Mouse (Mus musculus) kidney, postnatal 0 days (tissue): ENCODE measurements around the gene Ppp1r27. TPM values are rescaled to one million over a fixed set of nuclear protein-coding genes. Genes with fewer than 3 reads are reported as not detected.
"Not testable (repeated sequence)": the region's sequence is repeated elsewhere in the genome, so short reads cannot be mapped to it uniquely, and the experiment has no call there.

Experiments
- ATAC-seq: fragments of 200-750 bp; cut with Nextera tagmentation; replicated peaks from 2 replicates; pipeline ENCODE4 v1.8.0; 2017; ENCODE audit warnings: low read depth, moderate number of reproducible peaks, moderate TSS enrichment, moderate library complexity; ENCODE audit not compliant: low FRiP score
- DNase-seq: peaks from one replicate; pipeline ENCODE4 v3.0.0-alpha.2; 2016; ENCODE audit warnings: low spot score
- H3K27ac ChIP-seq: fragments of 300-500 bp; sonication (generic); 2 replicates; pipeline ENCODE4 v1.5.1; 2014; ENCODE audit warnings: mild to moderate bottlenecking
- H3K27me3 ChIP-seq: fragments of 300-500 bp; sonication (generic); 2 replicates; pipeline ENCODE4 v1.6.1; 2014; ENCODE audit warnings: low read length, mixed read lengths; ENCODE audit not compliant: insufficient read depth
- H3K36me3 ChIP-seq: fragments of 300-500 bp; sonication (generic); 2 replicates; pipeline ENCODE4 v1.6.1; 2014; ENCODE audit warnings: low read length, mixed read lengths; ENCODE audit not compliant: insufficient read depth
- H3K4me1 ChIP-seq: fragments of 300-500 bp; sonication (generic); replicated peaks from 2 replicates; pipeline ENCODE4 v1.6.1; 2014; ENCODE audit warnings: antibody characterized with exemption, low read length, mixed read lengths; ENCODE audit not compliant: insufficient read depth
- H3K4me2 ChIP-seq: fragments of 300-500 bp; sonication (generic); 2 replicates; pipeline ENCODE4 v1.6.1; 2014; ENCODE audit warnings: mild to moderate bottlenecking, low read length, moderate library complexity, mixed read lengths
- H3K4me3 ChIP-seq: fragments of 300-500 bp; sonication (generic); replicated peaks from 2 replicates; pipeline ENCODE4 v1.5.1; 2014; ENCODE audit warnings: low read depth, low read length
- H3K9ac ChIP-seq: fragments of 300-500 bp; sonication (generic); 2 replicates; pipeline ENCODE4 v1.6.1; 2014; ENCODE audit warnings: low read depth, low read length
- H3K9me3 ChIP-seq: fragments of 300-500 bp; sonication (generic); replicated peaks from 2 replicates; pipeline ENCODE4 v1.6.1; 2016; ENCODE audit warnings: low read length, inconsistent platforms, mixed read lengths
- CTCF ChIP-seq: IDR thresholded peaks from 2 replicates; pipeline ENCODE4 v1.5.1; 2016; ENCODE audit warnings: antibody characterized with exemption, low read depth, mild to moderate bottlenecking, moderate library complexity
- WGBS: fragments of 180-500 bp; shearing (Covaris S2); extraction: QIAGEN DNeasy Blood & Tissue Kit; methylation state at CpG from one replicate; pipeline ENCODE4 v1.1.7; 2014; 5-methylcytosine and 5-hydroxymethylcytosine counted together
- polyA plus RNA-seq: library from polyadenylated mRNA; unstranded; fragments of >200 nt; fragmentation: Nextera tagmentation; extraction: Ambion mirVana; gene quantifications from 2 replicates; pipeline ENCODE4 v1.2.1, GENCODE M21; 2015

The Ppp1r27 gene
- polyA plus RNA-seq, 1 experiment from 2014 or later = 0.30 TPM

DNA sequence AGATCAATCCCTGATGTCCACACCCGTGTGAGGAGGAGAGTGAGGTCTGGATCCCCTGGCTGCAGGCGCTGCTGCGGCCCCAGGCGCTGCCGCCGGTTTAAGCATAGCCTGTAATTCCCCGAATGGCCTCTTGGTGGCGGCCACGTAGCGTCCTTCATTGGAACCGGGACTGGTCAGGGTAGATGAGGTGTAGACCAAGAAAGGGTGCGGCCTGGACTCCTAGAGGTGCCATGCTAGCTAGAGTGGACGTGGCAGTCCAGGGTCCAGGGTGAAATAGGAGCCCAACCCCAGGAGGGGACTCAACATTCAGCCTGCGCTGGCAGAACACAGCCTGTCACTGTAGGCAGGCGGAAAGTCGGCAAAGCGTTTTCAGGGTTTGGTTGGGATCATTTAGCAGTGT lies 35.3 kb downstream of the Ppp1r27 start:
- H3K36me3 ChIP-seq = no peaks in the 10 kb centered on the region
- no peaks in the 10 kb centered on the region for H3K9me3 ChIP-seq
- H3K27ac ChIP-seq = no peak overlapping the region
- peaks cover 10% of the 10 kb centered on the region; the same call in 1 of the 2 replicates for H3K4me1 ChIP-seq
- no peak overlapping the region for H3K4me3 ChIP-seq
- H3K9ac ChIP-seq = no peak overlapping the region
- WGBS = 16% methylated on average over 17 of the region's 17 CpGs
- ATAC-seq (peak; percentile 82), DNase-seq (peak; percentile 92)
- H3K4me2 ChIP-seq = no peak overlapping the region
- TF ChIP-seq CTCF = peak; percentile 98
- H3K27me3 ChIP-seq = no peaks in the 10 kb centered on the region

DNA sequence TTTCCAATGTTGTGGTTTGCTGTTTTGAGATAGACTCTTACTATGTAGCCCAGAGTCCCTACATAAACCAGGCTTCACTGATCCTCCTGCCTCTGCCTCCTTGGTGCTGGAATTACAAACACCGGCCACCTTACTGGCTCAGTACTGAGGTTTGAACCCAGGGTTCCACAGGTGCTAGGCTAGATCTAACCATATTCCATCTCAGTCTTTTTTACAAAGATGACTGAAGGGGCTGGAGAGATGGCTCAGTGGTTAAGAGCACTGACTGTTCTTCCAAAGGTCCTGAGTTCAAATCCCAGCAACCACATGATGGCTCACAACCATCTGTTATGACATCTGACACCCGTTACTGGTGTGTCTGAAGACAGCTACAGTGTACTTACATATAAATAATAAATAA lies 36.7 kb downstream of the Ppp1r27 start:
- H3K27ac ChIP-seq, H3K9ac ChIP-seq, DNase-seq, H3K4me2 ChIP-seq, H3K36me3 ChIP-seq, H3K9me3 ChIP-seq, H3K4me1 ChIP-seq, H3K4me3 ChIP-seq, H3K27me3 ChIP-seq, ATAC-seq: not testable (repeated sequence)
- WGBS = 90% methylated on average over 2 of the region's 2 CpGs

DNA sequence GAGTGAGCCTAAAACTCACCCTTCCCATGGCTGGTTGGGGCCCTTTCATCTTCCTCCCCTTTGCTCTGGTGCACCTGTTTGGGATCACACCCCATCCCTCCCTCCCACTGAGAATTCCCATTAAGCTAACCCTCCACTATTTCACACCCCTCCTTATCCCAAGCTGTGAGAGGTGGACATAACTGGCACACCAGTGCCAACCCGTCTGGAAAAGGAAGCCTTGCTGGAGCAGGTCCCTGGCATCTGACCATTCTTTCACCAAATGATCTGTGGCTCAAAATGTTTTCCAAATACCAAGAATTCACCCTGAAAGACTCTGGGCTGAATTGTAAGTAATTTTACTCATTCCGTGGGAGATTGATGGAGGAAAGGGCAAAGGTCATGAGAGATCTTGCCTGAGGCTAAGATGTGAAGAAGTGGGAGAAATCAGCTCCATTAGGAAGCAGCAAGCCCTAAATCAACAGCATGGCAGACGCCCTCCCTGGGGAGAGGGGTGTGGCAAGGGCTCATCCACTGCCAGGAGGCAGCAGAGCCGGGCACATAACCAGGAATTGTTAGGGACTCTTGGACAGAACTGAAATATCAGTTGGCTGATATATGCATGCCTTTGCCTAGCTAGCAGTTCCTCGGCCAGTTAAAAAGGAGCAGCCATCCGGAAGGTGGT lies 38.0 kb downstream of the Ppp1r27 start:
- Histone ChIP-seq H3K9ac (no peak overlapping the region), H3K4me1 (no peaks in the 10 kb centered on the region; the same call in 1 of the 2 replicates), H3K27me3 (no peaks in the 10 kb centered on the region), H3K4me3 (no peak overlapping the region), H3K27ac (no peak overlapping the region), H3K4me2 (no peak overlapping the region), H3K36me3 (no peaks in the 10 kb centered on the region), H3K9me3 (no peaks in the 10 kb centered on the region)
- ATAC-seq (no peak), DNase-seq (no peak)
- 15% methylated on average over 6 of the region's 6 CpGs for WGBS
- no peak for TF ChIP-seq CTCF

DNA sequence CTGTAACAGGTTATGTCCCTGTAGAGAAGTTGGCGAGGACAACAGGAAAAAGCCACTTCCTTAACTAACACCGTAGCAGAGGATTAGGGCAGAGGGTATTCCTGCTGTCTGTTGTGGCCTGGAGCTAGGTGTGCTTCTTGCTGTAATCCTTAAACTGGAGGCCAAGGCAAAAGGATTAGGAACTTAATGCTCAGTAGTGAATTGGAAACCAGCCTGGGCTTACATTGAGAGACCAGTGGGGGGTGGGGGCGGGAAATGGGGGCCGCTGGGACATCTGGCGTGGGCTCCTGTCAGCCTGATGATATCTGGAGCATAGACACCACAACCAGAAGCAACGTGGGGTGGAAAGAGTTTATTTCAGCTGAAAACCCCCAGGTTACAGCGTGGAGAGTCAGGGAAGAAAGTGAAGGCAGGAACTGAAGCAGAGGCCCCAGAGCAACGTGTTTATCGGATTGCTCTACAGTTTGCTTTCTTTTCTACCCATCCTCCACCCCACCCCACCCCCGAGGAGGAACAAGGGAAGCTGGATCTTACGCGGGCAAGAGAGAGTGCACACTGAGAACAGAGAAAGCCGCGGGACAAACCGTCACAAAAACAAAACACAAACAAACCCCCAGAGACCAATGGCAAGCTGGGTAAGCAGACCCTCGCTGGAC lies 40.4 kb downstream of the Ppp1r27 start:
- peak overlapping the region; percentile 53 for H3K4me2 ChIP-seq
- H3K36me3 ChIP-seq = no peaks in the 10 kb centered on the region
- peak overlapping the region; percentile 37 for H3K27ac ChIP-seq
- H3K4me3 ChIP-seq = peak overlapping the region; percentile 17; the same call in 1 of the 2 replicates
- H3K27me3 ChIP-seq = no peaks in the 10 kb centered on the region
- ATAC-seq = no peak
- peak overlapping the region; percentile 56; the same call in 1 of the 2 replicates for H3K9ac ChIP-seq
- no peaks in the 10 kb centered on the region; the same call in 1 of the 2 replicates for H3K4me1 ChIP-seq
- TF ChIP-seq CTCF = no peak
- DNase-seq = peak; percentile 68
- H3K9me3 ChIP-seq = no peaks in the 10 kb centered on the region
- WGBS = 8% methylated on average over 16 of the region's 16 CpGs

DNA sequence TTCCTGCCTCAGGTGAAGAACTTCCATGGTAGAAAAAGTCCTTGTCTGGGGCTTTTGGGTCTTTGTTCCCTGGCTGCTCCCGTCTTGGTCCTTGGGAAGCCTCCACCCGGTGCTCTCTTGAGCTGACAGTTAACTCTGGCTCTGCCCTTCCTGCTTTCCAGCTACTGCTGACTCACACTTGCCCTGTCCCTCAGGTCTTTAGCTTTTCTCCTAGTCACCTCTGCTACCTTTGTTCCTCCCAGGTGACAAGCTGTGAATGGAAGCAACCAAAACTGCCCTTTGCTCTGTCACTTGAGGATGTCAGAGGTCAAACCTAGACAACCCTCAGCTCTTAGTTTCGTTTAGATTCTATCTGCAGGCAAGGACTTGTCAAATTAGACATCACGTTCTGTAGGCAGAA lies 41.0 kb downstream of the Ppp1r27 start:
- no peaks in the 10 kb centered on the region for H3K9me3 ChIP-seq
- 37% methylated on average over 4 of the region's 4 CpGs for WGBS
- no peaks in the 10 kb centered on the region; the same call in 1 of the 2 replicates for H3K4me1 ChIP-seq
- H3K9ac ChIP-seq = no peak overlapping the region
- H3K27ac ChIP-seq = peak overlapping the region; percentile 37; the same call in 1 of the 2 replicates
- H3K36me3 ChIP-seq = no peaks in the 10 kb centered on the region
- no peak overlapping the region for H3K4me3 ChIP-seq
- DNase-seq (no peak), ATAC-seq (no peak)
- no peak for TF ChIP-seq CTCF
- H3K4me2 ChIP-seq = peak overlapping the region; percentile 53; the same call in 1 of the 2 replicates
- H3K27me3 ChIP-seq = no peaks in the 10 kb centered on the region

DNA sequence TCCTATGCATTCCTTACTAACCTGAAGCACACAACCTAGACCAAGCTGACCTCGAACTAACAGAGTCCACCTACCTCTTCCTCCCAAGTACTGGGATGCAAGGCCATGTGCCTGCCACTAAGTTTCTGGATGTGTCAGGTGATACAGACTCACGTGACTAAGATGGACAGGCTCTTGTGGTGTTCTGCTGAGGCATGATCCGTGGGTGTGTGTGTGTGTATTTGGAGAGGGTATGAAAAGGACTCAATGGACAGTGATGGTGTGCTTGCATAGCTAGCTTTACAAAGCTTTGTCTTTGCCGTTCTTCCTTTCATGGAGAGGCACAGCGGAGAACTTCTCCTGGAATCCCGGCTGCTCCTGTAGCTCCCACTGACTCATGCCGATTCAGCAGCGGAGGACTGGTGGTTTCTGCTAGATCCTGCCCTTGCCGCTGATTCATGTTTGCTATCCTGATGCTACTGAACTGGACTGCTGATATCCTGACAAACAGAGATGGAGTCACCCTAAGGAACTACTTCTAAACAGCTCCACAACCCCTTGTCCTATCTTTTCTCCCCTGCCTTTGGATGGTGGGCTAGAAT lies 42.6 kb downstream of the Ppp1r27 start:
- no peaks in the 10 kb centered on the region for H3K9me3 ChIP-seq
- no peaks in the 10 kb centered on the region for H3K27me3 ChIP-seq
- ATAC-seq (no peak), DNase-seq (no peak)
- no peak overlapping the region for H3K27ac ChIP-seq
- H3K4me3 ChIP-seq = no peak overlapping the region
- H3K36me3 ChIP-seq = no peaks in the 10 kb centered on the region
- H3K4me2 ChIP-seq = no peak overlapping the region
- H3K9ac ChIP-seq = no peak overlapping the region
- TF ChIP-seq CTCF = no peak
- 84% methylated on average over 9 of the region's 9 CpGs for WGBS
- H3K4me1 ChIP-seq = no peaks in the 10 kb centered on the region; the same call in 1 of the 2 replicates
